Mouse (Mus musculus) lung, postnatal 14 days (tissue): ENCODE data around the gene Zfp750.
A peak's percentile ranks its signal among the peaks of the same experiment; 100 is the strongest.

Source experiments
- DNase-seq: peaks from one replicate; pipeline ENCODE4 v3.0.0; 2021

Zfp750 gene

DNA sequence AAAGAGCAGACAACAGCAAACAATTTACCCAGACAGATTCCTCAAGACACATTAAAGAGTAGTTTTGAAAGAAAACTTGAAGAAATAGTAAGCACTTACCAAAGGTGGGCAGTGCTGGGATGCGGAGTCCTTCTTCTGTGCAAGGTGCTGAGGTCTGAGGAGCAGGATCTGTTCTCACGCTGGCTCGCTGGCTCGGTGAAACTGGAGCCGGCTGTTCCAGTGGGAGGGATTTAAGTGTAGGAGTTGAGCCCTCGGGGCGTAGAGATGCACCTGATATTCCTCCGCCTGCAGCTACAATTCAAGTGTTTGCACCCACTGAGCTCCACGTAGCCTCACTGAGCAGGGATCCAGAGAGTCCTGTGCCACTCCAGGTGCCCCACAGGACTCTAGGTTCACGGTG, at the start of gene Zfp750:
Zfp750 (minus strand) TSS at position 203 of the 400 bp plus-strand sequence.
- no peak for DNase-seq

DNA sequence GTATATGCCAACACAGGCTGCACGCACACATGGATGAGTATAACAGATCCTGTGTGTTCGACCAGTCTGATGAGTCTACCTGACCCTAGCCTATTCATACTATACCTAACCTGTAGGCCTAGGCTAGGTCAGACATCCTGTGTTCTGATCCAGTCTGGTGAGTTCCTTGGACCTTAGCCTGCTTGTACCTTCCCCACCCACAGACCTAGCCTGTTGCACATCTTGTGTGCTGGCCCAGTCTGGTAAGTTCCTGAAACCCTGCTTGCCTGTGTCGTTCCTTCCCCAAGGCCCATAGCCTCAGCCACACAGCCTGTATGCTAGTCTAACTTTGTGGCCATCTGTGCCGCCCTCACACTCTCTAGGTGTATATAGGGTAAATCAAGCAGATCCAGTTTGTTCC, 45.1 kb upstream of the Zfp750 start:
- DNase-seq = no peak

- no peak for DNase-seq
Measured at GRCm38 (mm10) chr11:121563312-121563711, 44.2 kb upstream of the Zfp750 start.

GRCm38 (mm10) chr11:121560294-121560663, 41.1 kb upstream of the Zfp750 start:
- DNase-seq = no peak

DNA sequence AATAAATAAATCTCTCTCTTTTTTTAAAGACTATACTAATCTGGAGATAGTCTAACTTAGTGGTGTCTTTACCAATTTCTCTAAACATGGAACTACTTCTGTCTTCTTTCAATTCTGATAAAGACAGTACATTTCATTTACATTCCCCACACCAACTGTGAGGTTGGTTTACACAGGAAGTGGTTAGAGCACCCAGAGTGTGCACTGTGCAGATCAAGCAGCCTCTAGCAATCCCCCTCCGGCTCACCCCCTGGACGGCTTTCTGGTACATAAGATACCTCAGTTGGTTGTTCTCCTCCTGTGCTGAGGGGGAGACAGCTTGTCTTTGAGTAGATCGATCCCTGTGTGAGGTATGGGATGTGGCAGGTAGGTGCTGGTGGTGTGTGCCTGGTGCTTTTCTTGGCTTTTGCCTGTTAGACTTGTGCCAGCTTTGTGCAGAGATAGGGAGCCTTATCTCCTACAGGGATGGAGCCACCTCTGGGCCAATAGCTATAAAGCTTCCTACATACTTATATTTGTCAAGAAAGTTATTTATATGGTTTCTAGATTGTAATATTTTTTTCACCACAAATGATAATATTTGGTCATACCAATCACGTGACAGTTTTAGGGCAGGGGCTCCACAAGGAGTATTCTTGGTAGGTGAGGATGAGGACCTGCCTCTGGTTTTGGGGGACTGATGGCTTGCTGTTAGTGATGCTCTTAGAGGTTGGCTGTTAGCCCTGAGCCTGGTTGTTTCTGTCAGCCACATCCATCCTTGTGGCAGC, 40.6 kb upstream of the Zfp750 start:
- DNase-seq = no peak

DNA sequence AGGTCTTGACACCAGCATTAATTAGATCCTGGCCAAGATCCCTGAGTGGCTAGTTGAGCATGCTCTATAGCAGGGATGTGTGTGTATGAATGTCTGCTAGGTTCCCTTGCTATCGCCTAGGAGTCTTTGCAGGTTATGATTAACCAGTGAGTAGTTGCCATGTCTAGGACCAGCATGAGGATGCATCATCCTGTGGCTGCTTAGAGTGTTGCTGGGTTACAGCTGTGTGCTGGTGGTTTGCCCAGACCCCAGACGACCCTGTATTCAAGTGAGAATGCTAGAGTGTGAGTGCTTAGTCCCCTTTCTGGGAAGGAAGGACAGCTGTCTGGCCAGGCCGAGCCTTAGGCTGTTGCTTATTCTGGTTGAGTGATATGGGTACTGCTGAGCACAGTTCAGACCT, 39.4 kb upstream of the Zfp750 start:
- no peak for DNase-seq

GRCm38 (mm10) chr11:121557946-121558345, 38.8 kb upstream of the Zfp750 start:
- no peak for DNase-seq

DNA sequence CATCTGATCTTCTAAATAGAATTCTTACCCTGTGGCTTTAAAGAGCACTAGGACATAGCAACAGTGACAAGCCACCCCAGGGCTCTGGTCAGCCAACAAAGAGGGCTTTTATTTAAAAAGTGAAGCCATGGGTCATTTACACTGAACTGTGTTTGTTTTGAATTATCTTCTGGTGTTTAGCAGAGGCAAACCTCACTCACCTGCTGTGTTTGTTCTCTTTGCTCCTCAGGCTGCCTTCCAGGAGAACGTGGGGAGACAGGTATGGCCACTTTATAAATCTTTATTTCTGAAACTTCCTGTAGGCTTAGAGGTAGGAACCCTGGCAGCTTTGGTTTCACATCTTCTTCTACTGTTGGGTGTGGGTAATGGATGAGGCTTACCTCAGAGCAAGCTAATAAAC, 37.6 kb upstream of the Zfp750 start:
- no peak for DNase-seq

GRCm38 (mm10) chr11:121553458-121553857, 34.3 kb upstream of the Zfp750 start:
- DNase-seq = no peak

DNA sequence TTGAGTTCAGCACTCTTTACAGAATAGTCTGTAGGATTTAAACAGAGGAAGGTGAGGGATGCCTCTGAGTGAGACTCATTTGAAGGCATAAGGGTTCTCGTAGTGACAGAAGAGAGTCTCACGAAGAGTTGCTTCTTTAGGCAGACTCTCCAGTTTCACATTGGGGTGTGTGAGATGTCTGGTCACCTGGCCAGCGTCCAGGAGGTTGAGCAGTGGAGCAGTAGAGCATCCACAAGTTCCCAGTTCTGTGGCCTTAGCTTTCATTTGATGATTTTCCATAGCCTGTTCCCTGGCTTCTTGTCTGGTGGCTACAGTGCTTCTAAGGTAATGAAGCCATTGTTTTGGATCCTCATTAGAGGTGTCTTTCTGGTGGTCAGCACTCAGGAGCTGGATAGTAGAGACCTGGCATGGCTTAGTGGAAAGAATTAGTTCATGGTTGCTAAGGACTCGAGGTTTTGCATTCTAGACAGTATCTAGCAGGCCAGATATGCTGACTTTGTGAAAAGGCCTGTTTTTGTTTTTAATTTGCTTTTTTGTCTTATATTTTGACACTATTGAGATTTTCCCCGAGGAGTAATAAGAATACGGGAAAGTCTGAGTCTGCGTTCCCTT, 33.8 kb upstream of the Zfp750 start:
- DNase-seq = no peak

- DNase-seq = no peak
Measured at GRCm38 (mm10) chr11:121552167-121552566, 33.0 kb upstream of the Zfp750 start.

GRCm38 (mm10) chr11:121551206-121551799, 32.2 kb upstream of the Zfp750 start:
- no peak for DNase-seq

DNA sequence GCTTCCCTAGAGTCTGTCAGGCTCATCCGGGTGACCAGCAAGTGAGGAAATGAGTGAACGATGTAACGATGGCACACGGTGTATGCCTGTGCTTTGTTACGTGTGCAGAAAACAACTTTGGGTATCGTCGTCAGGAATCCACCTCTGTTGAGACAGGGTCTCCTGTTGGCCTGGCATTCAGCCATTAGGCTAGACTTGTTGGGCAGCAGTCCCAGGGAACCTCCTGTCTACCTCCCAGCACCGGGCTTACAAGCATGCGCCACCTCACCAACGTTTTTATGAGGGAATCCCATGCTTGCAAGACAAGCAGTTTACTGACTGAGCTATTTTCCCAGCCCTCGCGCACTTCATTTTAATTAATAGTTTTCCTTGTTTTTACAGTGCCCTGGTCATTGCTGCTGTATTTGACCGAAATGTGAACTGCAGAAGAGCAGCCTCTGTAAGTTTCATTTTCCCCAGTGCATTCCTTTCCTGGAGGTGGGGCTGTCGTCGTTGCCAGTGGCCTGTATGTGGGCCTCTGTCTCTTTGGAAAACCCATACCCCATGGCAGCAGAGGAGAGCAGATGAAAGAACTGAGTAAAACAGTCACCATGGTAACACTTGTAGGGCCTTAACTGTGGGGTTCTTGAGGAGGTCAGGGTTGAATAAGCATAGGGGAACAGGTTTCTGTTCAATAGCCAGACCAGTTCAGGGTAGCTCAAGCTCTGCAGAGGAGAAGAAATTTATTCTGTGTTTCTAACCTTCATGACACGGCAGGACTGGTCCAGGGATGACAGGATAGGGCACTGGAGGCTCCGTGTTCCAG, 30.9 kb upstream of the Zfp750 start:
- DNase-seq = no peak

DNA sequence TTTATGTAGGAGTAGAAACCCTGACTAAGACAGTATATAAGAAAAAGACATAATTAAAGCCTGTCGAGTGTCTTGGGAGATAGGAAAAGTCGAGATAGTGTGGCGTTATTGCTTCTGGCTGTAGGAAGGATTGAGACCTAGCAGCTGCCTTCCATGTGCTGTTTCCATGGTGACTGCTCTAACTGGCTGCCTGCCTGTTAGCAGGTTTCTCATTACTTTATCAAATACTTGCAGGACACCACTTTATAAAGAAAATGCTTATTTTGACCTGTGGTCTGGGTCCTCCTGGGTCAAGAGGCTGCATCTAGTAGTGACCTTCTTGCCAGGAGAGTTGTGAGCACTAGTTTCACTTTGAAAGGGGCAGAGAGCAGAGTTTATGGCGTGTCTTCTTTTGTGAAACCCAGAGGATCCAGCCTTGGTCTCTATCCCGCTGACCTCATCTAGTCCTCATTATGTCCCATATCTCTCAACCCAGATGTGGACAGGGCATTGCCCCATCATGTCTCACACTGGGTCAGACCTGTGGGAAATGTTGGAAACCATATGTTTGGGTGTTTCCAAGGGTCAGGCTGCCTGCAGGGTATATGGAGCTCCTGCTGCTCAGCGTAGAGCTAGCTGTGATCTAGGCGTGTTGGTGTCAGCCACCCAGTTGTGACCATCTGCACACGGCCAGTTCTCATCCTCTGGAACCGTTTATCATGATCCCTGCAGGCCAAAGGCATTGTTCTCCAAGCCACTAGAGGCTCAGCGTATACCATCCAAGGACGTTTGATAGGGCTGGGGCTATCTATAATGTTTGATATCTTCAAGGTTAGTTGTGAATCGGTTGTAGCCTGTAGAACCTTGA, 30.1 kb upstream of the Zfp750 start:
- no peak for DNase-seq

GRCm38 (mm10) chr11:121547925-121548324, 28.8 kb upstream of the Zfp750 start:
- no peak for DNase-seq

DNA sequence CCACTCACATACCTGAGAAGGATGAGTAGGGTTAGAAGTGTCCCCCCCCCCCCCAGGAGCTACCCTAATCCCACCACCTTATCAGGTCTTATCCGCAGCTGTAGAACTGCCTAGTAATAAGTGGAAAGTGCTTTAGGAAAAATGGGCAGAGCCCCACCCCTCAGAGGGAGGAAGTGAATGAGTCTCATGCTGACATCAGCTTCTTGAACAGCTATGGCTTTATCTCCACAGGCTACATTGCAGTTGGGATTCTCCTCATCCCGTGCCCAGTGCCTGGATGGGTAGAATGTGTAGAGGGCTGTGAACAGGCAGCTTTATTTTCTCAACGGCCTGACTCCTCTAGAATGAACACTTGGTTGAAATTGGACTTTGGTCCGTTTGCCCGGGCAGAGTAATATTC, 28.1 kb upstream of the Zfp750 start:
- no peak for DNase-seq

DNA sequence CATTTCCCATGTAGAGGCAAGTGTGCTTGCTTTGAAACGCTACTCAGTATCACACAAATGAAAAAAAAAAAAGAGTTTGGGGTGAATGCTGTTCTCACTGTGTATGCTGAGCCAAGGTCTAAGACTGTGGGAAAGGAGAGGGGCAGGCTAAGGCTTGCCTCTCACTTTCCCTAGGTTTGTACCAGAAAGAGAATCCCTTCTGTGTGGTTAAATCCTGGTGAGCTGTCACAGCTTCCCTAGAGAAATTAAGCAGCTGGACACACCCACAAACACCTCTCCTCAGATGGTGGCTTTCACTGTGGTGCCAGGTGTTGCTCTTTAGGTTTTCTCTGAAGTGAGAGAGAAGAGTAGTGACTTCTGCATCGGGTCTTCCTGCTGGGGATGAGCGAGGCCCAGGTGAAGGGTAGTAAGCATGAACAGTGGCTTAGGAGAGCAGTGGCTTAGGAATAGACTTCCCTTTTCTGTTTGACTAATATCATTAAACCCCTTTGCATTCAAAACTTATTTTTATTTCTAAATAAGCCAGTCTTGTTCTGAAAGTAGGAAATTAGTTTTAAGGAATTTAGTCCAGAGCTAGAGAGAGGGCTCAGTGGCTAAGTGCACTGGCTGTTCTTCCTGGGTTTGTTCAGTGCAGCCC, 26.4 kb upstream of the Zfp750 start:
- no peak for DNase-seq

DNA sequence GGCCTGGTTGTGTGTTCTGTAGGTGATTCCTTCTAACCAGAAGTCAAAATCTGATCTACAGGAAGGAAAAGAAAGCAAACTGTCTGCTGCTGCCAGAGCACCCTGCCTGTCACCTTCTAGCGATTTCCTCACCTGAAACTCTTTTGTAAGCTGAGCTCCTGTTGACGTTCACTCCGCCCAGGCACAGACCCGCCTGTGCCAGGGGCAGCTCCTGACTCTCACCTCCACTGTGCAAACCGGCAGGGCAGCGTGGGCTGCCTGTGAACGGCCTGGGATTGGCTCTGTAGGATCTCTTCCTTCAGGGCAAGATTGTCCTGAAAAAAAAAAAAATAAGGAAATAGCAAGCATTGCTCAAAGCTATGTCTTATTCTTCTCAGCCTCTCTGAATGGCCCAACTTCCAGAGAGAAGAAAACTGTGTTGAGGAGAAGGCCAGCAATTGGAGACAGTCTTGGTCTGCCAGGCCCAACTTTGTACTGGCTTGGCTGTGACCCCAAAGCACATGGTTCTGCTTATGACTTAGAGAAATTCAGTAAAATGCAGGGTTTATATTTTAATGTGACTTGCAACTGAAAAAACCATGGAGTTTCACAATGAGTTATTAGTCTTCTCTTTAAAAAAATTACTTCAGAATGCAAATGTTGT, 25.7 kb upstream of the Zfp750 start:
- no peak for DNase-seq

DNA sequence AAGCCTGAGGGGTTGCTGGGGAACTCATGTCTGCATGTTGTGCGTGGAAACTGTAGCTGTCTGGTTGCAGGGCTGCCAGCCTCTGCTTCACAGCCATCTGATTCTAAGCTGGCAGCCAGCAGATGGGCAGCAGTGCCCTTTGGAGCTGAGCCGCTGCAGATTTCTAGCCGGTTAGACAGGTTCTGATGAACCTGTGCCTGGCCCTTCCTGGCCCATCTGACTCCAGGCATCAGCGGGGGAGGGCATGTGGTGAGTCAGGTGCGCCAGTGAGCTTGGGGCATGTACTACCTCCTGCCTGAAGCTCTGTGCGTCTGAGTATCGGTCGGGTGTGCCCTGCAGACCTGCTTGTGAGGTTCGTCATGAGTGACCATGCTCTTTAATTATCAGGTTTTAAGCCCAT, 24.8 kb upstream of the Zfp750 start:
- peak; percentile 28 for DNase-seq

DNA sequence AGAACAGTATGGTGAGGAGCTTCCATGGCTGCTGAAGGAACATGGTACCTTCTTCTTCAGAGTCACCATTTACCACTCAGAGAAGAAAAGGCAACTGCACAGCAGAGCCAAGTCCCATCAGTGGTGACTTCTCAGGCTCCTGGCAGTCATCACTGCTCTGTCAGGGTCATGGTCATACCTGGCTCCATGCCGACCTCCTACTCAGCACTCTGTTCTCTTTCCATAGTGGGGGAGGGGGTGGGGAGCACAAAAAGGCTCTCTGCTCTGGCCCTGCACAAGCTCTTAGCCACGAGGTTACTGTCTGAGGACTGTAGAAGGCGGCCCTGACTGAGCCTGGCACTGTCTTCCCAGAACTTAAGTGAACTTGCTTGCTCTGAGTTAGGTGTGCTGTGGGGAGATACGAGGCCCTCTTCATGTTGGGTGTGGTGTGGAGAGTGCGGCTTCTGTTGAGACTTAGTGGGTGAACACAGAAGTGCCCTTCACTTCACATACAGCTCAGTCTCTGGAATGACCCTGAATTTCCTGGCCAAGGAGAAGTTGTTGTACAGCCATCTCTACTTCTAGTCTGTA, 24.2 kb upstream of the Zfp750 start:
- no peak for DNase-seq

DNA sequence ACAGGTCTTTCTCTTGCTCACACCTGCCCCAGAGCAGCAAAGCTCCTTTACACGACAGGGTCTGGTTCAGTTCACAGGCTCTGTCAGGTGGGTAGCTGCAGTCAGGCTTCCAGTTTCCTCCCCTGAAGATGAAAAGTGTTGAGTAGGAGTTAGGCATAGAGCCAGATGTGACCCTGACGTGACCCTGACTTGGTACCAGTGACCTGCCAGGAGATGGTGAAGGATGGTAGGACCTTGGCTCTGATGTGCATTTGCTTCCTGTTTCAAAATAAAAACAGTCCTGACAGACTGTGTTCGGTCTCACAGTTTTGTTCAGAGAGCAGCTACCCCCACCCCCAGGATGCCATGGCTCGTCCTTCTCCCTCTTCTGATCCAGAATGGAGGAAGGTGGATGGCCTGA, 23.3 kb upstream of the Zfp750 start:
- DNase-seq = no peak
